Mouse (Mus musculus) layer of hippocampus, postnatal 36 days (tissue): ENCODE measurements around the gene Ddx19a. TPM values are rescaled to one million over a fixed set of nuclear protein-coding genes. Genes with fewer than 3 reads are reported as not detected.
"Not testable (repeated sequence)": the region's sequence is repeated elsewhere in the genome, so short reads cannot be mapped to it uniquely, and the experiment has no call there.

Experiments
- DNase-seq, 2 experiments: peaks; one replicate each; pipeline ENCODE4 v3.0.0; 2022
- total RNA-seq, 2 experiments: library from RNA; stranded (reverse); gene quantifications; 2 replicates each; pipeline ENCODE4 v1.2.3; 2021

Ddx19a gene
- total RNA-seq, 2 experiments from 2014 or later: 28.9 to 31.0 TPM

- DNase-seq: peak; percentile 90 to 92
Measured at GRCm38 (mm10) chr8:110969910-110970770, 27.5 kb downstream of the Ddx19a start.

GRCm38 (mm10) chr8:110967326-110967725, 30.3 kb downstream of the Ddx19a start:
- no peak for DNase-seq

GRCm38 (mm10) chr8:110966586-110966985, 31.0 kb downstream of the Ddx19a start:
- DNase-seq: no peak

GRCm38 (mm10) chr8:110965594-110965993, 32.0 kb downstream of the Ddx19a start:
- DNase-seq: peak in 1 of 2 experiments; percentile 36

GRCm38 (mm10) chr8:110964666-110965065, 32.9 kb downstream of the Ddx19a start:
- no peak for DNase-seq

GRCm38 (mm10) chr8:110963051-110963450, 34.5 kb downstream of the Ddx19a start:
- no peak for DNase-seq

- no peak for DNase-seq
Measured at GRCm38 (mm10) chr8:110959906-110960305, 37.7 kb downstream of the Ddx19a start.

GRCm38 (mm10) chr8:110959071-110959780, 38.4 kb downstream of the Ddx19a start:
- DNase-seq: peak in 1 of 2 experiments; percentile 40

- DNase-seq: not testable (repeated sequence)
Measured at GRCm38 (mm10) chr8:110958553-110958952, 39.0 kb downstream of the Ddx19a start.

- no peak for DNase-seq
Measured at GRCm38 (mm10) chr8:110958135-110958534, 39.5 kb downstream of the Ddx19a start.

GRCm38 (mm10) chr8:110957471-110957870, 40.1 kb downstream of the Ddx19a start:
- no peak for DNase-seq

GRCm38 (mm10) chr8:110956619-110957450, 40.8 kb downstream of the Ddx19a start:
- DNase-seq: no peak

- DNase-seq: no peak
Measured at GRCm38 (mm10) chr8:110954776-110955175, 42.8 kb downstream of the Ddx19a start.

GRCm38 (mm10) chr8:110950065-110950484, 47.5 kb downstream of the Ddx19a start:
- no peak for DNase-seq

- DNase-seq: no peak
Measured at GRCm38 (mm10) chr8:110945716-110946115, 51.9 kb downstream of the Ddx19a start.

- DNase-seq: no peak
Measured at GRCm38 (mm10) chr8:110944276-110944876, 53.2 kb downstream of the Ddx19a start.

- DNase-seq: no peak
Measured at GRCm38 (mm10) chr8:110941453-110941948, 56.1 kb downstream of the Ddx19a start.

- no peak for DNase-seq
Measured at GRCm38 (mm10) chr8:110940682-110941452, 56.7 kb downstream of the Ddx19a start.

- DNase-seq: peak in 1 of 2 experiments; percentile 48
Measured at GRCm38 (mm10) chr8:110938882-110939589, 58.6 kb downstream of the Ddx19a start.

GRCm38 (mm10) chr8:110936217-110936616, 61.4 kb downstream of the Ddx19a start:
- no peak for DNase-seq
